Mouse (Mus musculus): ENCODE results near the gene Rtn1.

Gene Rtn1

GRCm38 (mm10) chr12:72373916-72374615, 34.8 kb downstream of the Rtn1 start:
- DNase-seq = no peak

- DNase-seq = no peak
Measured at GRCm38 (mm10) chr12:72370081-72370480, 38.8 kb downstream of the Rtn1 start.

GRCm38 (mm10) chr12:72366763-72367162, 42.1 kb downstream of the Rtn1 start:
- no peak for DNase-seq

GRCm38 (mm10) chr12:72366104-72366437, 42.8 kb downstream of the Rtn1 start:
- DNase-seq = no peak

GRCm38 (mm10) chr12:72365231-72366103, 43.4 kb downstream of the Rtn1 start:
- DNase-seq = no peak

GRCm38 (mm10) chr12:72364543-72364942, 44.3 kb downstream of the Rtn1 start:
- no peak for DNase-seq

- DNase-seq = peak; percentile 53 to 56
Measured at GRCm38 (mm10) chr12:72361701-72362354, 47.0 kb downstream of the Rtn1 start.

GRCm38 (mm10) chr12:72360926-72361615, 47.8 kb downstream of the Rtn1 start:
- no peak for DNase-seq

GRCm38 (mm10) chr12:72359903-72360302, 49.0 kb downstream of the Rtn1 start:
- DNase-seq = no peak

GRCm38 (mm10) chr12:72357667-72358420, 51.0 kb downstream of the Rtn1 start:
- DNase-seq = no peak

- DNase-seq = no peak
Measured at GRCm38 (mm10) chr12:72354241-72354640, 54.6 kb downstream of the Rtn1 start.

- DNase-seq = no peak
Measured at GRCm38 (mm10) chr12:72353506-72353905, 55.3 kb downstream of the Rtn1 start.

GRCm38 (mm10) chr12:72348508-72348907, 60.3 kb downstream of the Rtn1 start:
- no peak for DNase-seq

GRCm38 (mm10) chr12:72347184-72347583, 61.7 kb downstream of the Rtn1 start:
- DNase-seq = no peak

GRCm38 (mm10) chr12:72343639-72344038, 65.2 kb downstream of the Rtn1 start:
- no peak for DNase-seq

GRCm38 (mm10) chr12:72336009-72336408, 72.8 kb downstream of the Rtn1 start:
- DNase-seq = no peak

- no peak for DNase-seq
Measured at GRCm38 (mm10) chr12:72332488-72333013, 76.3 kb downstream of the Rtn1 start.

GRCm38 (mm10) chr12:72331912-72332487, 76.9 kb downstream of the Rtn1 start:
- DNase-seq = no peak

GRCm38 (mm10) chr12:72326087-72326486, 82.8 kb downstream of the Rtn1 start:
- no peak for DNase-seq

- DNase-seq = no peak
Measured at GRCm38 (mm10) chr12:72325025-72325424, 83.8 kb downstream of the Rtn1 start.

- DNase-seq = no peak
Measured at GRCm38 (mm10) chr12:72324210-72324871, 84.5 kb downstream of the Rtn1 start.
